Mouse (Mus musculus) hindbrain, embryonic 12.5 days (tissue): ENCODE data around the gene Src. TPM values are rescaled to one million over a fixed set of nuclear protein-coding genes. Genes with fewer than 3 reads are reported as not detected.
"Not testable (repeated sequence)": the region's sequence is repeated elsewhere in the genome, so short reads cannot be mapped to it uniquely, and the experiment has no call there.

Source experiments
- ATAC-seq: fragments of 200-750 bp; cut with Nextera tagmentation; 2 replicates; pipeline ENCODE4 v1.8.0; 2017; ENCODE audit warnings: moderate TSS enrichment; ENCODE audit not compliant: low FRiP score
- H3K27ac ChIP-seq: fragments of 300-500 bp; sonication (generic); 2 replicates; pipeline ENCODE4 v1.5.1; 2016; ENCODE audit warnings: mild to moderate bottlenecking
- H3K27me3 ChIP-seq: fragments of 300-500 bp; sonication (generic); 2 replicates; pipeline ENCODE4 v1.6.1; 2016; ENCODE audit warnings: mild to moderate bottlenecking
- H3K36me3 ChIP-seq: fragments of 300-500 bp; sonication (generic); 2 replicates; pipeline ENCODE4 v1.6.1; 2016; ENCODE audit warnings: mild to moderate bottlenecking
- H3K4me1 ChIP-seq: fragments of 300-500 bp; sonication (generic); 2 replicates; pipeline ENCODE4 v1.6.1; 2016
- H3K4me2 ChIP-seq: fragments of 300-500 bp; sonication (generic); replicated peaks from 2 replicates; pipeline ENCODE4 v1.6.1; 2016; ENCODE audit warnings: mild to moderate bottlenecking
- H3K4me3 ChIP-seq: fragments of 300-500 bp; sonication (generic); 2 replicates; pipeline ENCODE4 v1.5.1; 2016; ENCODE audit warnings: mild to moderate bottlenecking
- H3K9ac ChIP-seq: fragments of 300-500 bp; sonication (generic); 2 replicates; pipeline ENCODE4 v1.6.1; 2016; ENCODE audit warnings: mild to moderate bottlenecking, moderate library complexity
- H3K9me3 ChIP-seq: fragments of 300-500 bp; sonication (generic); replicated peaks from 2 replicates; pipeline ENCODE4 v1.6.1; 2016; ENCODE audit warnings: mild to moderate bottlenecking
- WGBS: fragments of 180-500 bp; shearing (Covaris S2); methylation state at CpG from one replicate; pipeline ENCODE4 v1.1.7; 2016; 5-methylcytosine and 5-hydroxymethylcytosine counted together
- polyA plus RNA-seq: library from polyadenylated mRNA; unstranded; fragments of >200 nt; fragmentation: Nextera tagmentation; extraction: Ambion mirVana; gene quantifications from 2 replicates; pipeline ENCODE4 v1.2.1, GENCODE M21; 2016

Gene Src
- polyA plus RNA-seq: 33.6 and 35.1 TPM in 2 replicates

DNA sequence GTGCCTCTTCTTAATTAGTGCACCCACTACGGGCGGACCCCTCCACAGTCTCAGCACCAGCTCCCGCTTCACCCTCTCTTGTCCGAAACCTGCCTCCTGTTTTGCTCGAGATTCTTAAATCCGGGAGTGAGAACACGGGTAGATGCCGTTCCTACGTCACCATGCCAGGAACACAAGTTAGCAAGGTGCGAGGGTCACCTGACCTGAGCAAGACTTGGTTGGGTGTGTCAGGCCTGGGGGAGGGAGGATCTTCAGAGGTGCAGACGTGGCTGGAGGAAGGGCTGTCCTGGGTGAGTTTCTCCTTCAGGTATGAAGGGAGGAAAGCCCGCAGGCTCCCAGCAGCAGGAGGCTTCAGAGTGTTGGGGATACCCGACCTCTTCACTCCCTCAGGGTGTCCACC is at the start of gene Src:
Src (plus strand) TSS at position 239 of the 400 bp plus-strand sequence.
- Histone ChIP-seq H3K27ac (peak within 1 kb of the TSS; percentile 6; the same call in 1 of the 2 replicates), H3K4me1 (peaks cover 23% of the 10 kb centered on the region), H3K36me3 (no peaks in the 10 kb centered on the region), H3K4me3 (no peak within 1 kb of the TSS), H3K9ac (no peak within 1 kb of the TSS), H3K4me2 (no peak within 1 kb of the TSS), H3K27me3 (0 out of 2 replicates have a peak, but pooled peaks cover 4% of the 10 kb centered on the region), H3K9me3 (no peaks in the 10 kb centered on the region)
- ATAC-seq: no peak
- 23% methylated on average over 13 of the region's 13 CpGs for WGBS

DNA sequence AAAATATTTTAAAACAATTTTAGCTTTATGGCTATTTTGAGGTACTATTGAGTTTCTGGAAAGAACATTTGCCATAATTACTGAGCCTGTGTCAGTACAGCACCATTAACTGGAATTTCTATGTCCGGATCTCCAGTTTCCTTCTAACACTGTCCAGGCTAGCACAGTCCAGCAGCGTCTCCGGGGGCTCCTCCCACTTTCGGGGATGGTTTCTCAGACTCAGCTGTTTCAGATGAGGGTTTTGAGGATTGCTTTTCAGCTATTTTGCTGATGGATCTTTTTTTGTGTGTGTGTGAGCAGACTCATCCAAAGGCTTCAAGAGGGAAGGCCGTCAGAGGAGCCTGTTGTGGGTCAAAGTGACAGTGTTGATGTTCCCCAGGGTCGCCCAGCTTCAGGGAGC is 46.5 kb upstream of the Src start:
- Histone ChIP-seq H3K27me3 (no peaks in the 10 kb centered on the region), H3K4me1 (peaks cover 34% of the 10 kb centered on the region), H3K36me3 (peaks cover 10% of the 10 kb centered on the region; the same call in 1 of the 2 replicates), H3K9me3 (no peaks in the 10 kb centered on the region), H3K4me2 (no peak overlapping the region), H3K27ac (no peak overlapping the region), H3K9ac (no peak overlapping the region), H3K4me3 (no peak overlapping the region)
- WGBS: 83% methylated on average over 6 of the region's 6 CpGs
- no peak for ATAC-seq

- WGBS: 86% methylated on average over 3 of the region's 3 CpGs
- ATAC-seq: no peak
- Histone ChIP-seq H3K9me3 (no peaks in the 10 kb centered on the region), H3K4me1 (peaks cover 27% of the 10 kb centered on the region), H3K27me3 (no peaks in the 10 kb centered on the region), H3K4me3 (no peak overlapping the region), H3K36me3 (peaks cover 10% of the 10 kb centered on the region; the same call in 1 of the 2 replicates), H3K27ac (no peak overlapping the region), H3K4me2 (no peak overlapping the region), H3K9ac (no peak overlapping the region)
These were observed 44.6 kb upstream of the Src start for GRCm38 (mm10) chr2:157373681-157374080.

DNA sequence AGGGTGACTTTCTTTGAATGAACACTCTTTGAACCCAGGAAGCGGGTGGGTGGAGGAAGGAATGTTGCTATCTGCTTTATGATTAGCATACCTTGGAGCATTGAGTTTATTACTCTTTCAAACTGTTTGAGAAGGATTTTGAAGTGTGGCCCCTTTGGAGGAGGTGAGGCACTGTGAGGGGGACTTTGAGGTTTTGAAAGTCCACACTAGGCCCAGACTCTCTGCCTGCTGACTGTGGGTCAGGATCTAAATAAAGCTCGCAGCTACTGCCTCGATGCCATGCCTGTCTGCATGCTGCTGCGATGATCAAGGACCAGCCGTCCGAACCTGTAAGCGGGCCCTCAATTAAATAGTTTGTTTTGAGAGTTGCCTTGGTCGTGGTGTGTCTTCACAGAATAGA is 43.2 kb upstream of the Src start:
- Histone ChIP-seq H3K27ac (no peak overlapping the region), H3K9ac (no peak overlapping the region), H3K36me3 (peaks cover 22% of the 10 kb centered on the region; the same call in 1 of the 2 replicates), H3K27me3 (no peaks in the 10 kb centered on the region), H3K4me2 (no peak overlapping the region), H3K9me3 (no peaks in the 10 kb centered on the region), H3K4me3 (no peak overlapping the region), H3K4me1 (peaks cover 24% of the 10 kb centered on the region)
- 61% methylated on average over 8 of the region's 8 CpGs for WGBS
- no peak for ATAC-seq

GRCm38 (mm10) chr2:157375794-157376757 is 42.2 kb upstream of the Src start:
- Histone ChIP-seq H3K4me1 (peaks cover 24% of the 10 kb centered on the region), H3K4me3 (no peak overlapping the region), H3K9me3 (no peaks in the 10 kb centered on the region), H3K9ac (no peak overlapping the region), H3K27me3 (no peaks in the 10 kb centered on the region), H3K27ac (no peak overlapping the region), H3K4me2 (peak overlapping the region; percentile 26; the same call in 1 of the 2 replicates), H3K36me3 (peaks cover 22% of the 10 kb centered on the region)
- ATAC-seq: no peak
- 20% methylated on average over 14 of the region's 14 CpGs for WGBS

DNA sequence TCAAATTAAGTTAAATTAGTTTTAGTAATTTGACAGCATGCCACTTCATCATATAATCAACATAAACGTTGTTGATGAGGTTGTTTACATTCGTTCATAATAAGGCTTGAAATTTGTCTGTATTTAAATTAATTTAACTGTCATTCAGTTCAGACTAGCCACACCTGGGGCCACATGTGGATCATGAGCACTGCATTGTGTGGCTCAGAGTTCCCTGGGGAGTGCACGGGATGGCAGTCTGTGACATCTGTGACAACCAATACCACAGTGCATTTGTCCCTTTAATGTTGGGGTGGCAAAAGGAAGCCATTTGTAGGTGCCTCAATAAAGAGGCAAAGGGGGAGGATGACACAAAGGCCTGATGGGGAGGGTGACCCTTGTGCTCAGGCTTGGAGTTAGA is 41.2 kb upstream of the Src start:
- Histone ChIP-seq H3K36me3 (peaks cover 29% of the 10 kb centered on the region), H3K4me2 (no peak overlapping the region), H3K4me1 (peaks cover 22% of the 10 kb centered on the region), H3K4me3 (no peak overlapping the region), H3K27ac (no peak overlapping the region), H3K9me3 (no peaks in the 10 kb centered on the region), H3K27me3 (no peaks in the 10 kb centered on the region), H3K9ac (no peak overlapping the region)
- WGBS: 35% methylated on average over 3 of the region's 3 CpGs
- 0 out of 2 replicates have a peak, but pooled peaks have one; percentile 60 for ATAC-seq

GRCm38 (mm10) chr2:157384836-157385235 is 33.4 kb upstream of the Src start:
- WGBS: 76% methylated on average over 4 of the region's 4 CpGs
- H3K36me3 ChIP-seq: peaks cover 33% of the 10 kb centered on the region
- no peak overlapping the region for H3K4me3 ChIP-seq
- H3K9me3 ChIP-seq: no peaks in the 10 kb centered on the region
- H3K4me2 ChIP-seq: no peak overlapping the region
- no peak overlapping the region for H3K9ac ChIP-seq
- no peaks in the 10 kb centered on the region for H3K27me3 ChIP-seq
- no peaks in the 10 kb centered on the region for H3K4me1 ChIP-seq
- no peak for ATAC-seq
- H3K27ac ChIP-seq: no peak overlapping the region; the same call in 1 of the 2 replicates

DNA sequence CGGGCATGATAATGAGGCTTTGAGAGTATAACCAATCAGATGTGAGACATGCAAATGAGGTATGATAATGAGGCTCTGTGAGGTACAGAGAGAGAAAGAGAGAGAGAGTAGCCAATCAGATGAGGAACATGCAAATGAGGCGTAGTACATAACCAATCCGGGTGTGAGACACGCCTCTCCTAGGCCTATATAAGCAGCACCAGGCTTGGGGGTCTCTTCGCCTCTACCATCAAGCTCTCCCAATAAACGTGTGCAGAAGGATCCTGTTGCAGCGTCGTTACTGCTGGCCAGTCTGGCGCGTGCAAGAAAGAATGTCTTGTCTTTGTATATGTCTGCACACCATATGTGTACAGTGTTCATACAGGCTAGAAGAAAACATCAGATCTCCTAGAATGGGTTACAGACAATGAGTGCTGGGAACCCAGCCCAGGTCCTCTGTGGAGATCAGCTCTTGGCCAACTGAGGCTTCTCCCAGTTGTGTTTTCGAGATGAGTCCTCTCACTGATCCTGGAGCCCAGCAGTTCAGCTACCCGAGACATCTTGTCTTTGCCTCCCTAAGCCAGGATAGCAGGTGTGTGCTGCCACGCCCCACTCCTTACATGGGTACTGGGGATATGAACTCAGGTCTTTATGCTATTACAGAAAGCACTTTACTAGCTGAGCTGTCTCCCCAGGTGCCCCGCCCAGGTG is 29.2 kb upstream of the Src start:
- not testable (repeated sequence) for H3K27me3 ChIP-seq, H3K27ac ChIP-seq, H3K4me3 ChIP-seq, H3K9ac ChIP-seq, ATAC-seq, H3K4me2 ChIP-seq, H3K4me1 ChIP-seq, H3K9me3 ChIP-seq
- 95% methylated on average over 14 of the region's 14 CpGs for WGBS
- peaks cover 37% of the 10 kb centered on the region for H3K36me3 ChIP-seq

GRCm38 (mm10) chr2:157389591-157389921 is 28.7 kb upstream of the Src start:
- Histone ChIP-seq H3K36me3 (peaks cover 36% of the 10 kb centered on the region), H3K4me2 (no peak overlapping the region), H3K27ac (no peak overlapping the region), H3K4me1 (no peaks in the 10 kb centered on the region), H3K4me3 (no peak overlapping the region), H3K27me3 (no peaks in the 10 kb centered on the region), H3K9ac (no peak overlapping the region), H3K9me3 (no peaks in the 10 kb centered on the region)
- no peak for ATAC-seq
- WGBS: 87% methylated on average over 7 of the region's 7 CpGs

GRCm38 (mm10) chr2:157392331-157392730 is 25.9 kb upstream of the Src start:
- Histone ChIP-seq H3K27me3 (no peaks in the 10 kb centered on the region), H3K9ac (no peak overlapping the region), H3K4me2 (no peak overlapping the region), H3K4me3 (no peak overlapping the region), H3K4me1 (peaks cover 11% of the 10 kb centered on the region), H3K36me3 (peaks cover 46% of the 10 kb centered on the region), H3K27ac (no peak overlapping the region), H3K9me3 (no peaks in the 10 kb centered on the region)
- 97% methylated on average over 2 of the region's 2 CpGs for WGBS
- no peak for ATAC-seq

- Histone ChIP-seq H3K4me1 (peaks cover 11% of the 10 kb centered on the region), H3K36me3 (peaks cover 58% of the 10 kb centered on the region), H3K27ac (no peak overlapping the region), H3K4me3 (no peak overlapping the region), H3K4me2 (no peak overlapping the region), H3K27me3 (no peaks in the 10 kb centered on the region), H3K9ac (no peak overlapping the region), H3K9me3 (0 out of 2 replicates have a peak, but pooled peaks cover 5% of the 10 kb centered on the region)
- WGBS: 98% methylated on average over 4 of the region's 4 CpGs
- no peak for ATAC-seq
These were observed 24.7 kb upstream of the Src start for GRCm38 (mm10) chr2:157393549-157393948.

GRCm38 (mm10) chr2:157394868-157395267 is 23.4 kb upstream of the Src start:
- ATAC-seq: no peak
- no peak overlapping the region for H3K9ac ChIP-seq
- no peak overlapping the region for H3K27ac ChIP-seq
- no peak overlapping the region for H3K4me3 ChIP-seq
- H3K27me3 ChIP-seq: no peaks in the 10 kb centered on the region
- no peak overlapping the region for H3K4me2 ChIP-seq
- H3K4me1 ChIP-seq: peaks cover 11% of the 10 kb centered on the region
- H3K36me3 ChIP-seq: peaks cover 56% of the 10 kb centered on the region
- H3K9me3 ChIP-seq: 0 out of 2 replicates have a peak, but pooled peaks cover 5% of the 10 kb centered on the region
- whole genome bisulfite sequencing: 69% methylated on average over 6 of the region's 6 CpGs
